Mouse (Mus musculus) adrenal gland, postnatal 36 days (tissue): ENCODE measurements around the gene Nudcd3. TPM values are rescaled to one million over a fixed set of nuclear protein-coding genes. Genes with fewer than 3 reads are reported as not detected.
"Not testable (repeated sequence)": the region's sequence is repeated elsewhere in the genome, so short reads cannot be mapped to it uniquely, and the experiment has no call there.

Experiments used
- DNase-seq, 2 experiments: peaks; one replicate each; pipeline ENCODE4 v3.0.0; 2021; ENCODE audit warnings: mixed read lengths in 1 of 2
- total RNA-seq, 2 experiments: library from RNA; stranded (reverse); gene quantifications; 2 replicates each; pipeline ENCODE4 v1.2.3; 2021

Nudcd3 gene
- total RNA-seq, 2 experiments from 2014 or later, result 55.4 to 64.7 TPM

DNA sequence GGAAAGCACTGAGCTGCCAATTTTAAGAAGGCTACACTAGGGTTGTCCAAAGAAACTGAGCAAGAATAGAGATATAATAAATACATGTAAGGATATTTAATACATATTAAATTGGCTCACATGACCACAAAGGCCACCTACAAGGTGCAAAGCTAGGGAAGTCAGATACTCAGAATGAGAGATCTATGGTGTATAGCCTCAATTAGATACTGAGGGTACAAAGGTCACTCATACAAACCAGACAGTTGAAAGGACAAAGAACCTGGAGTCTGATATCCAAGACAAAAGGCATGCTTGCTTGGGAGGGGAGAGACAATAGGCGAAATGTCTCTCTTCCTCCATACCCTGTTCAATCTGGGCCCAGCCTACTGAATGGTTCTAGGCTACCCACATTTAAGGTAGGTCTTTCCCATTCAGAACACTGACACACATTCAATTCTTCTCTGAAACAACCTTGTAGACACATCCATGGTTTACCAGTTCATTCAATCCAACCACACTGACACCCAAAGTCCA, 76.6 kb downstream of the Nudcd3 start:
- no peak for DNase-seq

DNA sequence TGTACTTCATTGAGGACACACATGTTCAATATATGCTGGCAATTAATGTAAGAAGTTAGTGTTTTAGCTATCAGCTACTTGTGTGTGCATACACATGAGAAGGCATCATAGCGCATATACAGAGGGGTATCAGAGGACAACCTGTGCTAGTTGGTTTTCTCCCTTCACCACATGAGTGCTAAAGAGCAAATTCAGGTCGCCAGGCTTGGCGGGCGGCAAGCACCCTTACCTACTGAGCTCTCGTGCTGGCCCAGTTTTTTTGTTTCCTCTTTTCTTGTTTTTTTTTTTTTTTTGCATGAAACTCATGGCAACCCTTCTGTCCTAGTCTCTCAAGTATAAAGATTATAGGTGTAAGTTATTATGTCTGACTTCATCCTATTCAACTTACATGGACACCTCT, 77.6 kb downstream of the Nudcd3 start:
- DNase-seq, result no peak

DNA sequence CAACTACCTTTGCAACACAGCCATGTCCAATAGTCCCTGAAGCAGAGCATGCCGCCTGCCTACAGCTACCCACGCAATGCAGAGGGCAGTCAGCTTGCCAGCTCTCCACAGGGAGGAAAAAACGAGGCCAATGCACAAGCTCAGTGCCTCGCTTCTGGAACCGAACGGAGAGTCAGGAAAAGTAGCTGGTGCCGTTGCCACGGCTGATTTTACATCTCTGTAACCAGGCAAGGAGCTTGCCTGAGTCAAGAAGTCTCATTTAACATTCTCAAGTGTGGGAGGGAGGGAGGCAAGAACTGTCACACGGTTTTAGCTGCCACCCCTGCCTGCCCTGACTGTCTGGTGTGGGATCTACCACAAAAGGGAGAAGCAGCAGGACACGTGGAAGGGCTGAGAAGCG, 79.6 kb downstream of the Nudcd3 start:
- no peak for DNase-seq

DNA sequence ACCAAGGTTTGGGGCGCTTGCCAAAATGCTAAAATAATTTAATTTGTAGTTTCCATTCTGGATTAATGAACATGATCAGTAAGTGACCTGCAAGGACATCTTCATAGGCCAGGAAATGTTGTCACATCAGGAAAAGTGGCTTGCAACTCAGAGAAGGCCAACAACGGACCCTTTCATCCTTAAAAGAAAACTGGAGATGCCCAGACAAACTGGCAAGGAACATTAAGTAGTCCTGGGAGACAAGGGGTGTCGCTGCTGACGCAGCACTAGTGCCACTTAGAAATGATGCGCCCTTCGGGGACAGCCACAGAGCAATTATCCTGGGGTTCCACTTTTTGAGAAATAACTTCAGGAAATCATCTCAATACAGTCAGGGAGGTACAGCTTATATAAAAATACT, 80.2 kb downstream of the Nudcd3 start:
- DNase-seq, result no peak

DNA sequence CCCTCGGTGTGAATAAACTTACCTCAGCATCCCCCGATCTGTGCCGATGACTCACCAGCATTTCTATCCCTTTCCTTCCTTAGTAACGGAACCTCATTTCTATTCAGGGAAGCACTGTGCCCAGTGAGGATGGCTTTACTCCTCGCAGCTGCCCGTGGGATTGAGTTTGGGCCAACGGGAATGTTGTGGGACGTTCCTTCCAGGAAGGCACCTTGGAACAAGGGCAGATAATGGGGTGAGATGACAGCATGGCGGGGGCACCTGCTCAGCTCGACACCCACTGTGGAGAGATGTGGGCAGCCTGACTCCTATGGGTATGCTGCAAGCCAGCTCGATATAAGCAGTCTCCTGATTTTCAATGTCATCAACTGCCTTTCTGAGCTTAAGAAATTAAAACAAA, 80.9 kb downstream of the Nudcd3 start:
- DNase-seq, result no peak

DNA sequence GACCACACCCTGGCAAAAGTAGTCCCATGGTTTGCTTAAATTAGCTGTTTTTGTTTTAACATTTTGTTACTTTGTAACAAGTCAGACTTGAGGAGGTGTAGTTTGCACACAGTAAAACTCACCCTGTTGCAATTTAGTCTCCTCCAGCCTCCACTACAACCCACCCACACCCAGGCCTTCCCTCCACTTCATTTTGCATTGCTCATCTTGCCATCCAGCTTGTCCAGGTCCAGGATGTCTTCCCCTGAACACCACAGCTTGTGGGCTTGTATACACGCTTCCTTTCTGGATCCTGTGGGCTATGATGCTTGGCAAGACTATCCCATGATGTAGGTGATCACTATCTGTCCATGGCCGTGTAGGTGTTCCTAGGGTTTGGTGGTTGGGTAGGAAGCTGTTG, 82.3 kb downstream of the Nudcd3 start:
- DNase-seq, result no peak

DNA sequence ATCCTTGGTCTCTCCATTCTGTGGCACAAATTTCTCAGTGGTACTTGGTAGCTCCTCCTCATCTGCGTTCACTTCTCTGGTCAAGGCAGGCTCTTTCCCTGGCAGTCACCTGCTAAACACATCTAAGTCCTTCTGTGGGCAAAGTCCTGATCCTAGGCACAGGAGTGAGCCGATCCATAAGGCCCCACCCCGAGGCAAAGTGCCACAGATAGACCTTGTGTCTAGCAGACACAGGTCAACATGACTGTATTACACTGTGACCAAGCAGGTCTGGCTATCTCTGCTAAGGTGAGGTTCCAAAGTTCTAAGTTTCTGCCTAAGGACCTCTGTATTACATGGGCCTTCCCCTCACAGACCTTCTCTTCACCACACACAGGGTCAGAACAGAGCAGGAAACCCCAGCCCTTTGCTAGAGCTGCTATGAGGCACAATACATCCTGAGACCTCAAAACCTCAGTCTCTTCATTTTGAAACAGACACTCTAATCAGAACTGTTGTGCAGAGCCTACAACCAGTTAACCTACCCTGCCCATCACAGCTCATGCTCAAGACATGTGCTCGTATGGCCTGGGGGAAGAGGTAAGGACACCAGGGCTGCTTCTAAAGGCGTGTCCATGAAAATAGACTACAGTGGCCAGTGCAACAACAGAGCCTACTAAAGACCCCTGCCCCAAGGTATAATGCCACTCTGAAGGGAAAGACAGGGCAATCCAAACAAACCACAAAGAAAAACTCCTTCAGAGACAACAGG, 88.3 kb downstream of the Nudcd3 start:
- no peak for DNase-seq

DNA sequence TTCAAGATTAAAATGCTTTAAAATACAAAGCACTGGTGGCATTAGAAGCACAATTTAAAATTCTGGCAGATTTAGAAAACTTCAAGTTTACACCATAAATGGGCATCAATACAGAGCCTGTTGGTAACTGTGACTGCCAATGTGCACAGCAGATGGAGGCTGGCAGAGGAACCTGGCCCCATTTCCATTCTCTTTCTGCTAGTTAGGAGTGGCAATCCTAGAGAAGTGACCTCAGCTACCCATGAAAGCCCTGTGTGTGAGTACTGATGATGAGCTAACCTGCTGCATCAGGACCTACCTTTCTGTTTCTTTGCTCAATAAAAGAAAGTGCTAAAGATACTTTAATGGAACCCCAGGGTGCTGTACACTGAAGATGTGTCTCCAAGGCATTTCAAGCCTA, 90.2 kb downstream of the Nudcd3 start:
- no peak for DNase-seq

DNA sequence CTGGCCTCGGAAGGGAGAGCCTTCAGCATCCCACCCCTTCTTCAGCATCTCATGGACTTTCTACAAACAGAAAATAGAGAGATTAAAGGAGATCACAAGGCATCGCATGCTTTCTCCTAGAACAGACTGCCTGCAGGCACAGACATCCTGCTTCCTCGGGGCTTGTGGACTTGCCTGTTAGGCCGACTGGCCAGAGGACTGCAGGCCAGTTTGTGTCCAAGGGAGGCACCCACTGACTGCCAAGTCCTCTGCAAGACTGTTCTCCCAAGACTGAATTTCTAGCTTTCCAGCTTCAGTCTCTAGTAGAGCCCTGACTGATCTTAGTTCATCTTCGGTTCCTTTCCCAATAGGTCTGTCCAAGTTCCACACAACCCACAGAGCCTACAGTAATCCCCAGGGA, 91.9 kb downstream of the Nudcd3 start:
- DNase-seq, result no peak

DNA sequence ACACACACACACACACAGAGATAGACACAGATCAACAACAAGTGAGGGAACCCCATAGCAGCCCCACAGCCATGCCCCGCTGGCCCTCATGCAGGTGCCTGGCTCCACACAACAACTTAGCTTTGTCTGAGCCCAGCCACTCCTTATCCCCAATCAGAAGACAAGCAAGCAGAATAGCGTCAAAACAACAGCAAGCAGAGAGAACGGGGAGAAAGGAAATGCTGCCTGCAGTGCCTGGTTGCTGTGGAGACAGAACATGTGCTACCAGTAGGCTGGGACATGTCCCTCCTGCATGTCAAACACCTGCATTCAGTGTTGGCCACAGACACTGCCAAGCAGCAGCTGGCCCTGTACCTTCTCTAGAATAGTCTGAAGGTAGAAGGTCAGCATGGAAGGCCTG, 92.5 kb downstream of the Nudcd3 start:
- DNase-seq, result no peak

DNA sequence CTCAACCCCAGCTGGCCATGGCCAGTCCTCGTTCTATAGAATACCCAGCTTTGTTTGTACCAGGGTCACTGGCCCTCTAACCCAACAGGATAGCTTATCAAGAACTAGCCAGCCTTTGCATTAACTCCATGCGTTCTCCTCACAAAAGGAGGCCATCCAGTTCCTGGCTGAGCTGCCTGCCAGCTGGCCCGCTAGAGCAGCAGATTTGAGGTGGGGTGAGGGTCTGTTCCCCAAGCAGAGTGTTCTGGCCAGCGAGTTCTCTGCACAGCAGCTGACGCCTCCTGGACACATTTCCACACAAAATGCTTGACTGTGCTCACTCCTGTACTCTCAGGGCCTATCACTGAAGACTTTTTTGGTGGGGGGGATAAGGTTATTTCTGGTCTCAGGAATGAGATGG, 95.5 kb downstream of the Nudcd3 start:
- DNase-seq, result no peak

DNA sequence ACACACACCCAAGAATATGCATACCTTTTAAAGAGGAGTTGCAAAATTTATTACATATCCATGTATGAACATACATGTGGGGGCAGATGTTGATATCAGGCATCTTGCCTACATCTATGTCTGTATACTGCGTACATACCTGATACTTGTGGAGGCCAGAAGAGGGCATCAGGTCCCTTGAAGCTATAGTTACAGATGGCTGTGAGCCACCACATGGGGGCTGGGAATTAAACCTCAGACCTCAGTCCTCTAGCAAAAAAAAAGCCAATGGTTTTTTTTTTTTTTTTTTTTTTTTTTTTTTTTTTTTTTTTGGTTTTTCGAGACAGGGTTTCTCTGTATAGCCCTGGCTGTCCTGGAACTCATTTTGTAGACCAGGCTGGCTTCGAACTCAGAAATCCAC, 103.6 kb downstream of the Nudcd3 start:
- DNase-seq, result not testable (repeated sequence)

DNA sequence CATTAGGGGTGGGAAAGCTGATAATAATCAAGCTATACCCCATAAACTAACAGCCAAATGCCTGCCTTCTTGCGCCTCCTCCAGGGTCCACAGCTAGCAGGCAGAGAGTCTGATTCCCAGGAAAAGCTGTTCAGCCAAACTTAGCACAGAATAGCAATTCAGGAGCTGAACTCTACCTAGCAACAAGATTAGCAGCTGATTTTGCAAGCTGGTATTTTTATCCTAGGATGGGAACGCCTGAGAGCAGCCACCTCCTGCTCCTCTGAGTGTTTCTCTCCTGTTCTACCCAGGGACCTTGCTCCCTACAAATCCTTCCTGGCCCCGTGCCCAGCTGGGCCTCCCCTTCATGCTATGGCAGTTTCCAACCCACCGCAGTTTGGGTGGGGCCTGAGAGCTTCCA, 113.2 kb downstream of the Nudcd3 start:
- no peak for DNase-seq

DNA sequence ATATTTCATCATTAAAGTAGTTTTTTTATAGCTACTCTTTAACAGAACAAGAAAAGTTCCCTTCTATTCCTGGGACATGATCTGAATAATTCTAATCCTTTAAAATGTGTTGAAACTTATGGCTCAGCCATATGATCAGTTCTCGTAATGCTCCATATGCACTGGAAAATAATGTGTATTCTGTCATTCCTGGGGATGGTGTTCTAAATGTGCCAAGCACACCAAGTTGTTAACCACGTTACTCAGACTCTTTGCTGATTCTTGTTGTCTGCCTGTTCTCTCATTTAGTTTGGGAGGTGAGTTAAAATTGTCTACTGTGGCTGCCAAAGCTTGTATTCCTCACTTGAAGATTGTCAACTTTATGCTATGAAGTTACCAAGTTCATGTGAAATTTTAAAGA, 121.5 kb downstream of the Nudcd3 start:
- no peak for DNase-seq

DNA sequence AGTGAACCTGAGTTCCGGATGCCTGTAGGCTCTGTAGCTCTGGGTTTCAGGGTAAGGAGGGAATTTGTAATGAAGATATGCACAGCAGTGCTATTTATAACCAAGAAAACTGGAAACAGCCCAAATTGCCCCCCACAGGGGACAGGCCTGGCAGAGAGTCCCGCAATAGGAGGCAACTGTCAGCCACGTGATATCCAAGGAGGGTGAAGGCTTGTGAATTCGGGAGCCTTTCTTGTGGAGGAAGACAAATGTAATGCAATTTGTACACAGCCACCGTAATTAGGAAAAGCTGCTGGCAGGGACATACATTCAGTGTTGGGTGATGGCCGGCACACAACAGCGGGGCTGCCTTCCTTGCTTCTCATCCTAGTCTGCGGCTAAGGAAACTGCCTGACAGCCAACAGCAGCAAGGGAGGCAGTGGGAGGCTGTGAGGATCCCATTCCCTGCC, 124.6 kb downstream of the Nudcd3 start:
- DNase-seq, result no peak

DNA sequence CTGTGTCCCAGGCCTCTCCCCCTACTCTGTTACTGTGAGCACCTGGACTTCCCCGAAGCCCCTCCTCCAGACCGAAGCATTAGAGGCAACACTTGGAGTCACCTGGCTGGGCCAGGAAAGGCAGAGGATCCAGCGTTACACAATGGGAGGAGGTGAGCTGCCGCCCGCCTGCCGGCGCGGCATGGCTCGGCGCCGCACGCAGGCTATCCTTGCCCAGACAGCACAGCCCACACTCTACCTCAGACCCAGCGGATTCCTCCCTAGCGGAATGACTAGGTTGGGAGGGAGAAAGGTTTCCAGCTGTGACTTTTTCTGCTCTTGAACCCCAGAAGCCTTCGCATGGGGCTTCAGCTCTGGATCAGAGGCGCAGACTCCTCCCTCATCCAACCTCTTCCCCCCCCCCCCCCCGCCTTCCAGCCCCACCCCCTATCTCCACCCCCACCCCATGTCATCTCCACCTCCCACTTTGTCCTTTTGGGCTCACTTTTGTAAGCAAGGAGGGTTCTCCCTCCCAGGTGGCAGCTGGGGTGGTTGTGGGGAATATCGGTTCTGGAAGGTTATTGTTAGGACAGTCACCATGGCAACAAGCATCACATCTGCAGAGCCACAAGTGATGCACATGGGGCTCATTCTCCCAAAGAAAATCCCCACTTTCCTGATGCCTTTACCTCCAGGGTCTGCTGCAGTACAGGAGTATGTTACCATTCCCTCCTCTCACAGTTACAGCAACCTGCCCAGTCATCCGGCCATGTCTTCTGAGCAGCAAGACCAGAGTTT, 131.8 kb downstream of the Nudcd3 start:
- DNase-seq, result no peak

DNA sequence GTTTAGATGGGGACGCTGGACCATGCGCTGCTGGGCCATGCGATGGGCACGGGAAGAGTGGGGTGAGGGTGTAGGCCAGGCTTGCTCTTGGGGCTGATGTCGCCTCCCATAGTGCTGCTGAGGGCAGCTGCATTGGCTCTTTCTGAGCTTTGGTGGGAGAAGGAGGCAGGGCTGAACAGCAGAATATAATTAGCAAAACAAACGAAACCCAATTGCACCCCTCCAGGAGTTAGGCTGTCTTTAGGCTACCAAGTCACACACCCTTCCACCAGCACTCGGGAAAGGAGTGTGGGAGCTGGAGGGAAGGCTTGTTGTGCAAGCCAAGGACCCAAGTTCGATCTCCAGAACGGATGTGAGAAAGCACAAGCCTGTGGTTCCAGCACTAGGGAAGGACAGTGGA, 133.1 kb downstream of the Nudcd3 start:
- DNase-seq, result no peak

DNA sequence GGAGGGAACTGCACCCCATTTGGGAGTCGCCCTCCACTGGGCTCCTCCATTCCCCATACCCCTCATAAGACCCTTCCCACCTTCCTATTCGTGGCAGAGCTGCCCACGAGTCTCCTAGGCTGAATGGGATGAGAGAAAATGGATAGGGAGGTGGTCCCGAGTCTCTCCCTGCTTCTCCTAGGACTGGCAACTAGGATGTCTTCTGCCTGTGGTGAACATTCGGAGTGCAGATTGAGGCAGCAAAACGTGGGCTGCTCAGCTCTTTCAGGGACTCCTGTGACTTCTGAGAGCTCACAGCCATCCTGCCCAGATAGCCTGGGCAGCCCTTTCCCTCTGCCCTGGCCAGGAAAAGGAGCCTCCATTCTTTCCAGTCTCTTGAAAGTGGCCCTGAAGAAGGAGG, 134.0 kb downstream of the Nudcd3 start, which contains the start of gene Camk2b:
Gene Camk2b (minus strand): TSS at position 187 of the 400 bp plus-strand sequence.
- DNase-seq, result no peak

DNA sequence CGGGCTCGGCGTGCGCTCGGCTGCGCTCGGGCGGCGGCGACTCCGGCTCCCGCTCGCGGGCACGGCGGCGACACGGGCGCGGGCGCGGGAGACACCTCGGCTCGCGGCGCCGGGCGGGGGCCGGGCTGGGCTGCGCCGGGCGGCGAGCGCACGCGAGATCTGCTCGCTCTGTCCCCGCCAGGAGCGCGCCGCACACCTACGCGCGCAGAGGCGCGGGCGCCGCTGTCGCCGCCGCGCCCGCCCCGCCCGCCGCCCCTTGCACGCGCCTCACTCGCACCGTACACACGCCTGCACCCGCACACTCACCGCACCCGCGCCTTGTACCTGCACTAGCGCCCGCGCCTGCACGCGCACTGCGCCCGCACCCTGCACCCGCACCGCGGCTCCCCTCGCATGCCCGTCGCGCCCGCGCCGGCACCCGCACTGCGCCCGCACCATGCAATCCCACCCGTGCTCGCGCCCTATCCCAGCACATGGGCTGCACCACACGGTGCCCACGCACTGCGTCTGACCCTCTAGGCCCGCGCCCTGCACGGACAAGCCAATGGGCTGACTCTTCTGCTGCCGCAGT, 134.6 kb downstream of the Nudcd3 start:
- peak in 1 of 2 experiments; percentile 29 for DNase-seq

DNA sequence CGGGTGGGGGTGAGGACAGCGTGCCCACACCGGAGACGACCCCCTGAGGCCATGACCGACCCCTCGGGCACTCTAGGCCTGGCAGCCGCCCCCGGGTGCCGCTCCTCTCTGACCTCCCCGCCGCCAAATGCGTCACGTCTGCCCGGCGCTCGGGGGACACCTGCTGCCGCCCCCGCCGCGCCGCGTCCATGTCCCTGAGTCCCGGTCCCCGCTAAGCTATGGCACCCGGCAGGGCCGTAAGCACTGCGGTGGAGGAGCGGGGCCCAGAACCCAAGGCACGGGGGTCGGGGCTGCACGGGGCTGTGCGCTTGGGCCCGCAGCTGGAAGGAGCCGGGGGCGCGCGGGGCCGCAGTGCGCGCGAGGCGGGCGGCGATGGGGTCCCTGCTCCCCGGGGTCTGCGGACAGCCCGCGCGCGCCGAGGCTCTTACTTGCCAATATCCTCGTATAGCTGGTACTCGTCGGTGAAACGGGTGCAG, 135.1 kb downstream of the Nudcd3 start:
- no peak for DNase-seq

DNA sequence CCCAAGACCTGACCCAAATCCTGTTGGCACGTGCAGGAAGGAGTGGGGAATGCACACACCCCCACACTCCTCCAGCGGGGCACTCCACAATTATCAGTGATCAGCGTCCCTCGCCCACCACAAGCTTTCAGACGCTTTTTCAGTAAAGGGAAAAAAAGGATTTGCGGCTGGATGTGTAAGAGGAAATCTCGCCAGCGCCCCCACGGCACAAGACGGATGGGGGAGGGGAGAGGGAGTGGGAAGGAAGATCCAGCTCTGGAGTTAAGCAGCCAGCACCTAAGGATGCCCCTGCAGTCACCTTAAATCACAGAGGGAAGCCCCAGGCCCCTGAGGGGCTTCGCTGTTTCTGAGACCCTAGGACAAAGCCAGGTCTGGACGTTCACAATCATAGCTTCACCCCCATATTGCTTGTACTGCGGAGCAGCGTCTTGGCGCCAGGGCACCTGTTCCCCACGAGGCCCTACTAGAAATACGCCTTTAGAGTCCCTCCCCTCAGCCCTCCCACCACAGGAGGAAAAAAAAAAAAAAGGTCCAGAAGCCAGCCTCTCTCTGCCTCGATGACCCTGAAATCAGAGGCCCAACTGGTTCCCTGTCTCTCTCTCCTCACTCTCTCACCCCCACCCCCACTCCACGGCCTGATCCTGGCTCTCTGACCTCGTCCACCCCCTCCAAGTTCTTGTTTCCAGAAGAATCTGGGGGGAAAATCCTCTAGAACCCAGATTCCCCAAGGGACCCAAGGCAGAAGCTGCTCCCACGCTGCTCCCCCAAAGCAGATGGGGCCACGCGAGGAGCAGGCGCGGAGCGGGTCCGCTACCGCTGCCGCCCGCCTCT, 135.8 kb downstream of the Nudcd3 start:
- no peak for DNase-seq
